In the genomic region with DNA sequence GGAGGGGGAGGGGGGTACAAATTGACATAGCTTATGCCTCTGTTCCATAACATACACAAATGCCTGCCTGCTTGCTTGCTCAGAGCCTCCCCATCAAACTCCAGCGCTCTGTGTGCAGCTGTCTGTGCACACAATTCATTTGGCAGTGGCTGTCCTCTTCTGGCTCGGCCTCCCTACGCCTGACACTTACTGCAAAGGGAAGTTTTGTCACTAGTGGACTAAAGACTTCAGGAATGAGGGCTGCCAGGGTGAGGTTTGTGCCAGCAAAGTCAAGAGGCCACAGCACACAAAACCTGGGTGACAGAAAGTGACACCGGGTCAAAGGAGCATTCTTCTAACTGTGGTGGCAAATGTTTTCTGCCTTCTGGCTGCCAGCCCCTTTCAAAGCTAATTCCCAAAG, we compare ENCODE assay signal across 12 mouse cellular contexts. TPM values are rescaled to one million over a fixed set of nuclear protein-coding genes. Genes with fewer than 3 reads are reported as not detected.
A peak's percentile ranks its signal among the peaks of the same experiment; 100 is the strongest.
DNase-seq lines count a peak whose midpoint lies in the region; ATAC-seq and TF ChIP-seq lines count a peak whose summit lies in the region.
"Had no signal": no experiment of that assay in that cellular context is flagged by ENCODE, and none has a peak within 500 bp of the region (broad histone marks: within the 10 kb centered on the region; RNA-seq: fewer than 3 reads in every experiment).

No protein-coding gene starts in this region.

- H3K27me3 ChIP-seq in liver, adult 2 months (ENCODE audit: control insufficient read depth, insufficient read depth, low read length), result no peaks in the 10 kb centered on the region
- no peaks in the 10 kb centered on the region for H3K27me3 ChIP-seq in midbrain, embryonic 14.5 days (ENCODE audit: control insufficient read depth, insufficient read depth, low read length)
- H3K27me3 ChIP-seq: heart, embryonic 15.5 days had no signal

- no peak for TF ChIP-seq POLR2A in liver, adult 2 months (IDR thresholded peaks at IDR 0.05; ENCODE audit: extremely low read depth, insufficient read depth, low read length)

- H3K27ac ChIP-seq in liver, adult 2 months (replicated peaks; ENCODE audit: insufficient read depth, low read depth, low read length), result no peak overlapping the region
- peak overlapping the region; percentile 10 for H3K27ac ChIP-seq in midbrain, embryonic 14.5 days (replicated peaks; ENCODE audit: low read depth, low read length)
- H3K27ac ChIP-seq in layer of hippocampus, adult 2 months, result no peak overlapping the region
- H3K27ac ChIP-seq: heart, embryonic 15.5 days; macrophage had no signal

- no peak overlapping the region for H3K9ac ChIP-seq in liver, adult 2 months (ENCODE audit: low read depth, low read length)
- no peak overlapping the region for H3K9ac ChIP-seq in midbrain, embryonic 14.5 days (replicated peaks; ENCODE audit: low read length)
- H3K9ac ChIP-seq: heart, embryonic 15.5 days had no signal

- WGBS in liver, adult 2 months, result 60% methylated on average over 4 of the region's 4 CpGs
- WGBS in midbrain, embryonic 14.5 days, result 17% methylated on average over 4 of the region's 4 CpGs

- H3K4me2 ChIP-seq in midbrain, embryonic 14.5 days (ENCODE audit: low read length), result no peak overlapping the region
- H3K4me2 ChIP-seq: heart, embryonic 15.5 days had no signal

- H3K79me2 ChIP-seq in liver, adult 2 months (ENCODE audit: control insufficient read depth, insufficient read depth, low read length), result no peaks in the 10 kb centered on the region

- TF ChIP-seq CTCF in liver, adult 2 months (IDR thresholded peaks at IDR 0.05; ENCODE audit: low read depth, low read length), result no peak
- TF ChIP-seq CTCF in layer of hippocampus, adult 2 months (conservative IDR thresholded peaks at IDR 0.05), result no peak

- H3K4me3 ChIP-seq in liver, adult 2 months (ENCODE audit: insufficient read depth, low read depth, low read length), result no peak overlapping the region
- no peak overlapping the region for H3K4me3 ChIP-seq in midbrain, embryonic 14.5 days (replicated peaks; ENCODE audit: low read depth, low read length)
- no peak overlapping the region for H3K4me3 ChIP-seq in layer of hippocampus, adult 2 months
- H3K4me3 ChIP-seq: heart, embryonic 15.5 days had no signal

- H3K9me3 ChIP-seq in midbrain, embryonic 14.5 days (ENCODE audit: control insufficient read depth, low read length), result no peaks in the 10 kb centered on the region
- H3K9me3 ChIP-seq: heart, embryonic 15.5 days had no signal

- no peaks in the 10 kb centered on the region; the same call in 1 of the 2 replicates for H3K4me1 ChIP-seq in liver, adult 2 months (ENCODE audit: control insufficient read depth, insufficient read depth, low read length)
- peaks cover 13% of the 10 kb centered on the region; the same call in 1 of the 2 replicates for H3K4me1 ChIP-seq in midbrain, embryonic 14.5 days (ENCODE audit: control insufficient read depth, insufficient read depth, low read length)
- H3K4me1 ChIP-seq: heart, embryonic 15.5 days had no signal

- ATAC-seq in midbrain, embryonic 14.5 days (ENCODE audit: low FRiP score, low TSS enrichment), result peak; percentile 46; the same call in 1 of the 2 replicates

- peak; percentile 28 to 50 for DNase-seq in cerebellum, postnatal 10 days
- DNase-seq in cerebellum, postnatal 36 days, result no peak
- peak; percentile 66 for DNase-seq in liver, adult 2 months (ENCODE audit: extremely low read depth, low read depth, low spot score)
- no peak for DNase-seq in liver
- DNase-seq in kidney, postnatal 10 days, result peak; percentile 28
- peak; percentile 66 for DNase-seq in midbrain, embryonic 14.5 days
- no peak for DNase-seq in layer of hippocampus, adult 2 months (ENCODE audit: low spot score in 2 of 2)
- DNase-seq in layer of hippocampus, postnatal 36 days, result no peak

- H3K36me3 ChIP-seq in liver, adult 2 months (ENCODE audit: control insufficient read depth, insufficient read depth, low read length), result no peaks in the 10 kb centered on the region
- no peaks in the 10 kb centered on the region for H3K36me3 ChIP-seq in midbrain, embryonic 14.5 days (ENCODE audit: control insufficient read depth, insufficient read depth, low read length)
- H3K36me3 ChIP-seq: heart, embryonic 15.5 days had no signal

RNA-seq across cellular contexts. Expression of a gene that starts 52.6 kb away (rescaled TPM):
- not detected in 2 replicates for total RNA-seq in liver, adult 2 months (2014; rRNA removed)
- polyA plus RNA-seq in liver, adult 2 months (2012; rRNA removed), result not detected in 2 replicates
- not detected in 2 replicates for polyA plus RNA-seq in midbrain, embryonic 14.5 days (2014; fragmentation: Nextera tagmentation; extraction: Ambion mirVana)
- total RNA-seq in layer of hippocampus, adult 2 months (2021), result not detected
- not detected for total RNA-seq in layer of hippocampus, postnatal 36 days (2021)
- total RNA-seq: common myeloid progenitor, adult 5-6 weeks; layer of hippocampus, postnatal 14 days had no signal
- polyA plus RNA-seq: heart, embryonic 15.5 days; macrophage had no signal

Comparison
In these comparisons a context has a peak if more than half of its experiments do, and no peak if none do; other contexts are left out.
1. DNase-seq: peak in cerebellum, postnatal 10 days (2 of 2), liver, adult 2 months (single experiment), kidney, postnatal 10 days (single experiment) and midbrain, embryonic 14.5 days (single experiment); none in cerebellum, postnatal 36 days (0 of 2), liver (single experiment), layer of hippocampus, adult 2 months (0 of 2) and layer of hippocampus, postnatal 36 days (0 of 2).